Mouse (Mus musculus) adipocyte (in vitro differentiated cells): Measurements from ENCODE around the gene Efl1.
A peak's percentile ranks its signal among the peaks of the same experiment; 100 is the strongest.
"Not testable (repeated sequence)": the region's sequence is repeated elsewhere in the genome, so short reads cannot be mapped to it uniquely, and the experiment has no call there.

Experiments used
- DNase-seq: peaks from one replicate; pipeline ENCODE4 v3.0.0-alpha.2; 2016; ENCODE audit warnings: low spot score

The Efl1 gene

DNA sequence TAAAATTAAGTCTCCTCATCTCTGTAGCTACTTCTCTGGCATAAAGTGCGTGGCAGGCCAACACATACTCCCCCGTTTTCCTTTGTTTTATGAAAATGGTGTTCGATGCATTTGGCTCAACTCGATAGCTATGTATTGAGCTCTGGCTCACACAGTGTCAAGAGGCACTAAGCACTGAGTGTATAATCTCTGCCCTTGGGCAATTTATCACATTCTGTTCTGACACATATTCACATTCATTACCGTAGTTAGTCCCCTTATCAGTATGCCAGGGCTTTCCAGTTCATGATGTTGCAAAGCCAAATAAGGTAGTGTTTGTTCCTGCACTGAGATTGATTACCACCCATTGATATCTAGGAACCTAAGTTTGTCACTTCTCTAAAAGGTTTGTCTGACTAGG lies 71.3 kb downstream of the Efl1 start:
- DNase-seq, result no peak

DNA sequence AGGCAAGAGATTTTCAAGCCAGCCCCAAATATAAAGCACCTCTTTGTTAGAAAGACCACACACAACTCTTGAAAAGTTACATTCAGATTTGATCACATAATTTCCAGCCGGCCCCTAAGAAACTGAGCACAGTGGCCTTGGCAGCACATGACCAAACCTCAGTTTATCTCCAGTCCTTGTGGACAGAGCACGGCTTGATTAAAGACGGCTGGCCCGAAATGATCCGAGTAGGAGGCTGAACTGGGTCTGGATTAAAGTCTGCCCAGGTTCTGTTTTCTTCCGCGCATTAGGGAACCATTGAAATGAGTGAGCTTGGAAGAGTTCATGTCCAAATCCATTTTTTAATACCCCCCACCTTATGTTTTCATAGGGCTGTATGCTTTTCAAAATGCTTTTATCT lies 72.1 kb downstream of the Efl1 start:
- no peak for DNase-seq

DNA sequence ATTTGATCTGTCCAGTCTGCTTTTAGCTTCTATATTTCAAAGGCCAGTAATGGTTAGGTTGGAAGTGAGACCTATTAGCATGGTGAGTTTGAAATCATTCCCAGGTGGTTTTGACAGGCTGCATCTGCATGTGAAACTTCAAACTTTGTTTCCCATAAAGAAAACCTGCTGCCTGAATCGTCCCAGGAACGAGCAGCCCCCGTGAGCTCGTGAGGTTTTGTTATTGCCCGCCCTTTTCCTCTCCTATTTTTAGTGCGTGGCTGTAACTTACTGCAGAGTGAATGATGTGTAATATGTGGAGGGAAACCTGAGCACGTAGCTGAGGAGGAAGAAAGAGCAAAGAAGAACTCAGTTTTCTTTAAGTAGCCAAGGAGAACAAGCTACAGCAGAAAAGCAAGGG lies 72.5 kb downstream of the Efl1 start:
- DNase-seq, result no peak

DNA sequence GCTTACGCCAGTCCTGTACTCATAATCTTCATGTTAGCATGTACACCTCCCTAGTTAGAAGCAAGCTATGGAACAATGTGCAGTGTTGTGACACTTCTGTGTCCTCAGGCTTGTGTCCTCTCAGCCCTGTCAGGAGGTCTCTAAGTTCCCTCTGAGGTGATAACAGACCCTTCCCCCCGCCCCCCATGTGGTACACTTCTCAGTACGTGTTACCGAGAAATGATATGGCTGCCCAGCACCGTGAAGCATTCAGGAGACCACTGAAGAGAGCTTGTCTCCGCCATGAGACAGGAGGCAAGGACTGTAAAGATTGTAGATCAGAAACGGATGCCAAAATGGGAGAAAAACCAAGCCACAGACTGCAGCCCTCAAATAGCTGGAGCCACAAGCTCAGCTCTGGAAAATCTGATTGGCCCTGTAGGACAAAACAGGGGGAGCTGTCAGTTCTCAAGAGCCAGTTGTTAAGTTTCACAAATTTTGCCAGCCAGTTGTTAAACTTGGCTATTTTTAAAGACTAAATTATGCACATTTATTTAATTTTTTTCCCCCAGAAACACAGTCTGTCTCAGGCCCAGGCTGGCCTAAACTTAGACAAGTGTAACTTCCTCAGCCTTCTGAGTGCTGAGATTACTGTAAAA lies 74.2 kb downstream of the Efl1 start:
- DNase-seq, result no peak

DNA sequence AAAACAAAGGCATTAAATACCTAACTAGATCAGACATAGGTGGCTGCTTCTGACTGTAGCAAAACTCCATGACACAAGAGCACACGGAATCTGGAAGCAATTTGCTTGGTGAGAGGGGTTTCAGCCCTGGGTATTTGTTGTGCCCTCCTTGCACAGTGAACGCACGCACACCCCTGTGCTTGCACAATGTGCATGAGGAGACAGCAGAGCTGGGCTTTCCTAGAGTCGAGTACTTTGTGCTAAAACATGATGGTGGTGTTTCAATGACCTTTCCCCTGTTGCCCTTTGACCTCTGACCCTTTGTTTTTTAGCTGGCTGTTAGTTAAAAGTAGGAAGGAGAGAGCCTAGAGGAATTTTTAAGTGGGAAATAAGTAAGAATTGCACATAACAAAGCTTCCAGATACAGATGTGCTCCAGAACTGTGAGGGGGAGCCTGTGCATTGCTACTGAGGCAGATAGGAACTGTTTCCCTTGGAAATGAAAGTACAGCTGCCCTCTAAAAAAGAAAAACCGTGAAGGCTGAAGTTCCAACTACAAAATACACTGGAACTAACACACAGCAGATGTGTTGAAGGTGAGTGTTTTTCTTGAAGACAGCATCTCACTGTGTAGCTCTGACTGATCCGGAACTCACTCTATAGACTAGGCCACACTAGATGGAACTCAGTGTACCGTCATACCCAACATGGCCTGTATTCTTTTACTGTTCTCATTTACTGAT lies 74.9 kb downstream of the Efl1 start:
- no peak for DNase-seq

DNA sequence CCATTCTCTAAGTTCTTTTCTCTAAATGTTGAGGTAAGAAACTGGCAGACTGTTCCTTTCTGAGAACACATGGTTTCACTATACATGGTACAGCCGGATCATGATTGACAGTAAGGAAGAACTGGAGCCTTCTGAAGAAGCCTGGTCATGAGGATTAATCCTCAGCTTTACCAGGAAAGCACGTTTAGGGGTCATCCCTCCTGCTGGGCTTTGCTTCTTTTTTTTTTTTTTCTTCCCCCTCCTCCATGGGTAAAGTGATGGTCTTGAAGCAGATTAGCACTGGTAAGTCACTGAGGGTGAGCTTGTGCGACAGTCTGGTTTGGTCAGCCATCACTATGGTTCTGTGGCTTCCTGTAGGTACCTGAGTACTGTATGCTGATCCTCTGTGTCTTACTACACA lies 76.1 kb downstream of the Efl1 start:
- no peak for DNase-seq

DNA sequence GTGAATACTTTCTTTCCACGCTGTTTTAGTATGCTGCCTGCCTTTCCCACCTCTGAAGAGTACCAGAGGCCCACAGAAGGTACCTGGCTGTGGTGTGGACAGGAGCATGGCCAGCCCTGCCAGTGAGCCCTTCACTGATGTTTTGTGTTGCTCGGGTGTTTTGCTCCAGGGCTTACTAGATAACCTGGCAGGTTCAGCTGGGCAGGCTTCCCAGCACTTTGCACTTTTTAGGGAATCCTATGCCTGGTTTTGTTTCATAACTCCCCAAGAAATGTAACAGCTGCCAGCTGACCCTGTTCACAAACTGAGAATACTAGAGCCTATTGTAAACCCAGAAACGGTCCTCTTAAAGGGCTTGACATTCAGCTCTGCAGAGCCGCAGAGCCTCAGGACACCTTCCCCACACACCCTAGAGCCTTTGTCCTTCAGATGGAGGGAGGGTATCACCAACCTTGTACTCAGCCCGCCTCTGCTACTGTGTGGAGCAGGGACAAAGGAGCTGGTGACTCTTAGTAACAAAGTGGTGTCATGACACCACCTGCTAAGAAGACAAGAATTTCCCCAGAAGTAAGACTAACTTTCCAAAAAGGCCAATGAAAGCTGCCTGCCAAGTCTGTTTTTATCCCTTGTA lies 76.7 kb downstream of the Efl1 start:
- DNase-seq, result peak; percentile 11

DNA sequence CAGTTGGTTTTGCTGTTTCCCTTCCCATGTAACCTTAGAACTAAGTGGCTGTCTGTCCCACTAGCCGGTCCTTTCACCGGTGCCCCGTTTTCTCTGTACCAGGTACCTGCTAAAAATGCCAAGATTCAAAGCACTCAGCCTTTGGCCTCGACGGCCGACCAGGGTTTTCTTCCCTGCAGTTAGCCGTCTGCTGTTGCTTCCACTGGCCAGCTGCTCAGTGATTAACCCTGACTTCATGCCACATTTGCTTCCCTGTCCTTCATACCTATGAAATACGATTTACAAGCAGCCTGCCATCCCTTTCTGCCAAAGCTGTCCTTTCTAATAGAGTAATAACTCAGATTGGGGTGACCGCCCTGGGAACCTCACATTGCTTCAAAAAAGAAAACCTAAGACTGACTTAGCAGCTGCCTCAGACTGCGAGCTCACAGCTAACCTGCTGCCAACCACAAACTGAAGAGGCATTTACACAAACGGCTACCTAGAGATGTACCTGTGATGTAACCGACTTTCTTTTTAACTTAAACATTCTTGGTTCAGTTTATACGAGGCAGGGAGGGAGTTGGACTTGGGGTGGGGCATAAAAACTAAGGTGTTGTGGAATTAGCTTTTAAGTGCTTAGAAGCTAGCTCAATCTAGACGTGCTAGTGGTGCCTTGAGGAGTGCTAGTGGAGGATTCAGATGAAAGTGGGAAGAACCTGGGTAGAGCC lies 77.5 kb downstream of the Efl1 start:
- no peak for DNase-seq

DNA sequence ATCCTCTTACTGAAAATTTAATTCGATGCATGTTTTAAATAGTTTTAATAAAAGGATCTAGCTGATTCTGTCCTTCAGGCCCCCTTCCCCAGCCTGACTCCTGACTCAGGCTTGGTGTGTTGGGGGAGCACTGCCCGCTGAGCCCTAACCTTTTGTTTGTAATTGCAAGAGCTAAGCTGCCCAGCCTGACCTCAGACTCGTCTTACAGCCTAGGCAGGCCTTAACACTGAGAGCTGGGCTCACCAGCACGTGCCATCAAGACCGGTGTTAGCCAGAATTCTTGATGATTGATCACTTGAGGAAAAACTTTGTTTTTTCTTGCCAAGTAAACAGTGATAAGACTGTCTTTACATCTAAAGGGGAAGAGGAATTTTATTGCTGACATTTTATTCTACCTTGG lies 78.7 kb downstream of the Efl1 start:
- DNase-seq, result no peak

DNA sequence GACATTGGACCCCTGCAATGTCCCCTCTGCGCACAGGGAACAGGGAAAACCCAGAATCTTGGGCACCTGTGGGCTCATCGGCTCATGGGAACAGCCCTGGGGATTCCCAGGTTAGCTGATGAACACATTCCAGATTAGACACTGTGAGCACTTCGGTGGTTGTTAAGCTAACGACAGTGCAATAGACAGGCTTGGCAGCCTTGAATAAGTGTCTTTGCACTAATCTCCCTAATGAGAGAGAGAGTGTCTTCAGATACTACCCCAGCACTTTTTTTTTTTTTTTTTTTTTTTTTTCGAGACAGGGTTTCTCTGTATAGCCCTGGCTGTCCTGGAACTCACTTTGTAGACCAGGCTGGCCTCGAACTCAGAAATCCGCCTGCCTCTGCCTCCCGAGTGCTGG lies 80.6 kb downstream of the Efl1 start:
- not testable (repeated sequence) for DNase-seq

DNA sequence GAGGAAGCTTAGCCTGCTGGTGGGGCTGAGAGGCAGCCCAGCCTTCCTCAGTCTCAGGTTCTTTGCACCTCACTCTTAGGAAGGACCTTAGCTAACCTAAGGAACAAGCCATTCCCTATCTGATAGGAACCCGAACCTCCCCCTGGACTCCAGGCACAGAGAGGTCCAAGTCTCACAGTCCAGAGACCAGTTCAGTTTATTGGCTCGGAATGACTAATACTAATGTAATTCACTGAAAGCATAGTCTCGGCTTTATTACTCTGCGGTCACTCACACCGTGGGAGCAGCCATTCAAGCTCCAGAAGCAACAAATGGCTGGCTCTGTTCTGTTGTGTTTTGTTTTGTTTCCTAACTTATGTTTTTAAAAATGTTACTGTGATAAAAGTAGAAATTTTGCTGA lies 84.7 kb downstream of the Efl1 start:
- DNase-seq, result no peak

DNA sequence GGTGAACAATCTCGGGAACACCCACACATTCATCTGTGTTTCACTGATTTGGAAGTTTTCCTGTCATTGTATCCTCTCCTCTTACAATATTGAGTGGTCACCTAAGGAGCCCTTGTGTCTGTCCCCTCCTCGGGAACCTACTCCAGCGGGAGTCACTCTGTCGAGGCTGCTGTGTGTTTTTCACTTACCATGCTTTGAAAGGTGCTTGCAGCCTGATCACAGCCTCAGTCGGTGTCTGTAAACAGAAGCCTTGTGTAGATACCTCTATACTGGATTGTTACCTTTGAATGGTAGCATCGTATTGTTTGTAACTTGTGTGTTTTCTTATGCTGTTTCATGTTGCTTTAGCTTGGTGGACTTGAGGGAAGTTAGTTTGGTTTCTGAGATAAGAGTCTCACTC lies 85.6 kb downstream of the Efl1 start:
- DNase-seq, result no peak

DNA sequence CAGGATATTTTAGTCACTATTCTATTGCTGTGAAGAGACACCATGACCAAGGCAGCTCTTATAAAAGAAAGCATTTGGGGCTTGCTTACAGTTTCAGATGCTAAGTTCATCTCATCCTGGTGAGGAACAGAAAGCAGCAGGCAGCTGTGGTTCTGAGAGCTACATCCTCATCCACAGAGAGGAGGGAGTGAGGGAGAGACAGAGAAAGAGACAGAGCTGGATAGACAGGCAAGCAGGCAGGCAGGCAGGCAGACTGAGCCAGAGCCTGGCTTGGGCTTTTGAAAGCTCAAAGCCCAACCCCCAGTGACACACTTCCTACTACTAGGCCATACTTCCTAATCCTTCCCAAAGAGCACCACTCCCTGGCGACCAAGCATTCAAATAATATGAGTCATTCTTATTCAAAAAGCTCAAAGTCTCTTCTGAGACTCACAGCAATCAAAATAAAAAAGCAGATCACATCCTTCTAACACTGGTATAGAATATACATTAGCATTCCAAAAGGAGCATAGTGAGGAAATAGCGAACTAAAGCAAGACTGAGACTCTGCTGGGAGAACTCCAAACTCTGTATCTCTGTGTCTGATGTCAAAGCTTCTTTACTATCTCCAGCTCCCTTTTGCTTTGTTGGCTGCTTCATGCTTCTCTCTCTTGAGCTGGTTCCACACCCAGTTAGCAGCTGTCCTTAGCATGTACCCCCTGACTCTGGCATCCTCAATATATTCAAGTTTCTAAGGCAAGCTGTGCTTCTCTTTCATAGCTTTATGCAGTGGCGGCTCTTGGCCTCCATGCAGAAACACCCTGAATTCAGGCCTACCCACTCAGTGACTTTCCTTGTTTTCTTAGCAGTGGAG lies 86.6 kb downstream of the Efl1 start:
- no peak for DNase-seq

DNA sequence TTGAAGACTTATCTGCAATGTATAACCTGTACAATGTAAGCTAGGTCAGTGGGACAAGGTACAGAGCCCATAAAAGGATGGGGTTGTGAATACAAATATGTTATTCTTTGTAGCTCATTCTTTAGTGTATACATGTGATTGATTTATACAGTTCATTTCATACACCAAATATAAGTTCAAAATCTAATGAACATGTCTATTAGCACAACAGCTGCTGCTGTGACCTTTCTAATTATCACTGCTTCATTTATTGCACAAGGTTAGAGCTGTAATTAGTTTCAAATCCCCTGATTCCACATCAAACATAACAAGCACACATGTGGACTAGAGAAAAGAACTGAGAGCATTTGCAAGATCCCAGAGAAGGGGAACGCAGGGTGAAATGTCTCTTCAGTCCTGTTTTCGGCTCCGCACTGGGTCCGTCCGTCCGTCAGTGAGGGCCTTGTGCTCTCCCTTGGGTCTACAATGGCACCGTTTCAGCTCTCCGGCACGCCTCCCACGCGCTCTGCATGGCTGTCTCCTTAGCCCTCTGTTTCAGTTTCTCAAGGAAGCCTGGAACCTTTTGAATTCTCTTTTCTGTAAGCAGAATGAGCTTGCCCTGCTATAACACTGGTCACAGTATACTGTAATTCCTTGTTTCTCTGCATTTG lies 94.8 kb downstream of the Efl1 start:
- DNase-seq, result no peak

DNA sequence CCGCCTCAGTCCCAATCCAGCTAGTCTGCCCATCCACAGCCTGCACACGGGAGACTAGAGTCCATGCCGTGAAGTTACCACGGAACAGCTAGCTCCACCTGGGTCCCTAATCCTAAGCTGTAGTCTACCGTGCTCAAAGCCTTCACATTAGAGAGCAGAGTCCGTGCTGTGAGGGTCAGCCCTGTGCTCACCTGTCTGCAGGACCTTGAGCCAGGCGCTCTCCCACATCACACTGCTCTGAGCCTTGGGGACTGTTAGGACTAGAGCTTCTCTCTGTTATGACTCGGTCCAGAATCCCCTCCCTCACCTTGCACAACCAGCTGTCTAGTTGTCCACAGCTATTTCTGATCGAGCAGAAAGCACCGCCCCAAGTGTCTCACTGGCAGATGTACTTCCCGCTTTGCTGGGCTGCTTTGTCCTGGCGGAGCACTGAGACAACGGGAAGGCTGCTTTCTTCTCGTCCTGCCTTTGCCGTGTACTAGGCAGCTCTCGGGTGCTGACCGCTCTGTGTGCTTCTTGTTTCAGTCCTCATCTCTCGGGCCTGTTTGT lies 95.8 kb downstream of the Efl1 start:
- DNase-seq, result no peak

DNA sequence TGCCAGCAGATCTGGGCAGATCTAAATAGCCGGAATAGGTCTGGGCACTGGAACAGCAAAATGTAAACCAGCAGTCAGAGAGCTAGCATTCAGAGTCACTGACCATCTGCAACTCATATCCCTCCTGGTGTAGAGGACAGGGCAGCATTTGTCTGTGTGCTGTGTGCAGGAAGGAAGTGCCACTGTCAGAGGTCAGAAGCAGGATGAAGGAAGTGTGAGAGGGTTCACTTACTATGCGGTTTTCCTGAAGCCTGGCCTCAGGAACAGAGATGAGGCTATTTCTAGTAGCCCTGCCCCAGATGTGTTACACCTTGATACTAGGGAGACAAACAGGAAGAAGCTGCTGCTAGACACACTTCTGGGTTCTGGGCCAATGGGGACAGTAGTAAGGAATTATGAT lies 100.4 kb downstream of the Efl1 start:
- DNase-seq, result no peak

DNA sequence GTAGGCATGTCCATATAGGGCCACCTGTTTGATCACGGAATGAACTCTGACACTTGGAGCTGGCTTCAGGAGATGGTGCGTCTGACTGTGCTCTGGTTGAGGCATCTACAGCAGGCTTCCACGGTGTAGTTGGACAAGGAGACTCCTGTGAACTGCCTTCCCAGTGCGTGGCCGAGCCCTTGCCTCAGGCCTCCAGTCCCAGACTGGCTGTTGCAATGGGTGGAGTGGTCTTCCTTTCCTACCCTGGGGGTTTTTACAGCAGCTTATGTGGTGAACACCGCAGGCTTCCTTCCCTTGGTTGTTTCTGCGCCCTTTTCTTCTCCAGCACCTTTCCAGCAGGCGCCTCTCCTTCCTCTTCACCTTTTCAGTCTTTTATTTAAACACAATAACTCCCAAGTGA lies 100.8 kb downstream of the Efl1 start:
- DNase-seq, result no peak

DNA sequence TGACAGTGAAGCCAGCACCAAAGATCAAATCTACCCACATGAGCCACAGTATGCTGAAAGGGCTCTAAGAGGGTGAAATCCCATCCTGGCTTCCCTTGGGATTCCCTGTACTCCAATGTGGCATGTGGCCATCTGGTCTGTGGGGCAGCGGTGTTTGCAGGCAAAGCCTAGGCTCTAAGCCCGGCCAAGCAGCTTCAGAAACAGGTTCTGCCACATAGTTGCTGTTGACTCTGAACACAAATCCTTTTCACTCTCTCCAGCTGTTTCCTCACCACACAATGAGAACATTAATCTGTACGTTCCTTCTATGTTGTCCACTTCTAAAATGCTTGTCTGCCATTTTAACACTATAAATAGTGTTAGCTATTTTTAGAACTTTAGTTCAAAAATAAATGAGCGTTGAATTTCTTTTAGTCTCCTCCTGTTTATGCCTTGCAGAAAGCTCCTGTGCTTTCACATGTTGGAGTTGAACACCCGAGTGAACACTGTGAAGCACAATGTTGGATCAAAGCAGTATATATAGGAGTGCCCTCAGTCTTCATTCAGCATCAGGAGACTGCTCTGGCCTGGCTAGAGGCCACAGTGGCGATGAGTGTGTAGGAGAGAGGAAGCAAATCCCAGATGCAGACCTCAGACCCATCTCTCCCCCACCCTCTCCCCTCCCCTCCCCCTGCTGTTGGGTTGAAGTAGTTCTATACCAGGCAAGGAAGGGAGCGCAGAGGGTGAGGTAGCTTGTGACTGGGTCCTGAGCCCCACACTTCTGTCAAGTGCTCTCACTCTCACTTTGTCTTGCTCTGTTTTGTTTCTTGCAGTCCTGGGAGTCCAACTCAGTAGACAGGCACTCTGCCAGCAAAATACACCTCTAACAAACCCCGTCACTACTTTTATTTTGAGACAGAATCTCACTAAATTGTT lies 104.0 kb downstream of the Efl1 start:
- peak; percentile 74 for DNase-seq

DNA sequence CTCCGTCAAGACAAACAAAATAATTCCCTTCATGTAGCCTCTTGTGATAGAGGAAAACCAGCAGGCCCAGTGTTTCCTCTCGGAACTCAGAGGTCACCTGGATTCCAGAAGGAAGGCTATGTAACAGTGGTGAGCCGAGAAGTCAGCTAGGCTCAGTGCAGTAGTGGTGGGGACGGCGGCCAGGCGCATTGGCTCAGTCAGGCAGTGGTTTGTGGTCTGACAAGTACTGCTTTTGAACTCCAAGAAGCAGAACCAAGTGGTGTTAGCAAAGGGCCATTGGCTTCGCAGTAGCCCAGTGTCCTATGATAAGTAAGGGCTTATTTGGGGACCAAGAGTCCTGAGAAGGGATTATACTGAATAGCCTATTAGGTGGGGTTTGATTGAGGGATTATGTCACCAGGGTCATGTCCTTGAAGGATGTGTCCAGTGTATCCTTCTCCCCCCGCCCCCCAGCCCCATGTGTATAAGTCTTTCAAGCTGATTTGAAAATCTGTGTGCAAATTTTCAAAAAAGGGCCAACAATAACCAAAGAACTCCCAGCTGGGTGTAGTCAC lies 107.3 kb downstream of the Efl1 start:
- no peak for DNase-seq

DNA sequence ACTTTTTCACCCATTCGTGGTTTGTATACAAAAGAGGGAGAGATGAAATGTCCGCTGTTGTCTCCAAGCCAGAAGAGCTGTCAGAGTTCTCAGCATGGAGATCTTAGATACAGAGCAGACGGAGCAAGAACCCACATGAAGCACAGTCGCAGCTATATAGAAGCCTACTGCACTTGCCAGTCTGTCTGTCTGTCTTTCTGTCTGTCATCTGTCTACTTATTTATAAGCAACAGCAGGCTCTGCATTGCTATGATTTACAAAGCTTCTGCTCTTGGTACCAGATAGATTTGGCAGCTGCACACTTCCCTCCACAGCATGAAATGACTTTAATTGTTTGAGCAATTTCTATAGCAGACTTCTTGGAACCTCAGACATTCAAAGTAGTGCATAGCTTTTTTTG lies 110.1 kb downstream of the Efl1 start:
- DNase-seq, result no peak
